Mouse (Mus musculus) erythroblast, embryonic 14.5 days (primary cell): ENCODE results near the gene Cpeb2. TPM values are rescaled to one million over a fixed set of nuclear protein-coding genes. Genes with fewer than 3 reads are reported as not detected.

ENCODE experiments used
- H3K27me3 ChIP-seq: 2 replicates; pipeline ENCODE4 v1.6.1; 2012; ENCODE audit warnings: inconsistent platforms; ENCODE audit not compliant: control insufficient read depth
- H3K36me3 ChIP-seq: 2 replicates; pipeline ENCODE4 v1.6.1; 2012; ENCODE audit warnings: mild to moderate bottlenecking, inconsistent platforms; ENCODE audit not compliant: control insufficient read depth
- H3K4me1 ChIP-seq: 2 replicates; pipeline ENCODE4 v1.6.1; 2012; ENCODE audit warnings: inconsistent platforms; ENCODE audit not compliant: control insufficient read depth
- H3K4me3 ChIP-seq: replicated peaks from 2 replicates; pipeline ENCODE3; 2012; ENCODE audit warnings: moderate library complexity, mild to moderate bottlenecking, inconsistent platforms
- H3K9me3 ChIP-seq: 2 replicates; pipeline ENCODE4 v1.6.1; 2012; ENCODE audit warnings: low read length, inconsistent platforms, mixed read lengths; ENCODE audit not compliant: control insufficient read depth
- GATA1 ChIP-seq: IDR thresholded peaks from 2 replicates; pipeline ENCODE4 v1.6.1; 2012; ENCODE audit warnings: low read length, inconsistent platforms, mixed read lengths
- TAL1 ChIP-seq: IDR thresholded peaks from 3 replicates; pipeline ENCODE4 v1.6.1; 2012; ENCODE audit warnings: low read length, inconsistent platforms, mixed read lengths
- polyA plus RNA-seq: library from polyadenylated mRNA; stranded (reverse); fragments of >175 nt; gene quantifications from 2 replicates; pipeline ENCODE4 v1.2.3, GENCODE M21; 2012

Cpeb2 gene
- polyA plus RNA-seq, 1 experiment = 0.07 TPM

DNA sequence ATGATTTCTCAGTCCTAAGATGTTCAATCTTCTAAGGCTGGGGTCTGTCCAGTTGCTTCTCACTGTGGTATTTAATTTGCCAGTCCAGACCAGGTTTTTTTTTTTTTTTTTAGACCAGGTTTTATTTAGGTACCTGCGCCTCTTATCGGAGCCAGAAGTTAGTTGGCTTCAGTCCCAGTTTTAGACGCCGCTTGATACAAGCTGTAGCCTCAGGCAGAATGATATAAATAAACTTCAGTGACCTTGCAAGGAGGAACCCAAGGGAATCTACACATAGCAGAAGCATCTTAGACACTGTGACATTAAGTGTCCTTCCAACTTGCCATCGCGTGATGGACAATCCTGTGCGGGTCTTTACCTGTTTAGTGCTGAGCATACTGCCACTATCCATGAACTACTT lies 64.5 kb downstream of the Cpeb2 start:
- no peak for TF ChIP-seq TAL1
- TF ChIP-seq GATA1 = no peak
- no peaks in the 10 kb centered on the region for H3K4me1 ChIP-seq
- no peaks in the 10 kb centered on the region for H3K27me3 ChIP-seq
- H3K36me3 ChIP-seq = no peaks in the 10 kb centered on the region
- no peaks in the 10 kb centered on the region for H3K9me3 ChIP-seq
- no peak overlapping the region for H3K4me3 ChIP-seq

DNA sequence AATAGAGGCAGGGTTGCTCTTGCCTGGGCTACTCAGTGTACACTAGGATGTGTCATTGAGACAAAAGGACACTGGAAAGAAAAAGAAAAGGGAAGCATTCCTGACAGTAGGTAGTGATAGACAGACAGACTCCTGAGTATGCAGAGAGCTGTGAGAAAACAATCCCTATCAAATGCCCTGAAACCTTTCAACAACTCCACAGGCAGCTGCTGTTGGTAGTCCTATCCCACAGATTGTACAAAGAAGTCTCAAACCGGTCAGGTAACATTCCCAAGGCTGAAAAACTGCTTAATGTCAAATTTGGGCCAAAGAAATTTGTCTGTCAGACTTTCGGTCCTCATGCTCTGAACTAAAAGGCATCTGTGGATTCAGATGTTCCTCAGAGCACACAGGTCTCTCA lies 66.0 kb downstream of the Cpeb2 start:
- TF ChIP-seq TAL1 = no peak
- TF ChIP-seq GATA1 = no peak
- Histone ChIP-seq H3K4me1 (no peaks in the 10 kb centered on the region), H3K27me3 (no peaks in the 10 kb centered on the region), H3K36me3 (no peaks in the 10 kb centered on the region), H3K4me3 (no peak overlapping the region), H3K9me3 (no peaks in the 10 kb centered on the region)

DNA sequence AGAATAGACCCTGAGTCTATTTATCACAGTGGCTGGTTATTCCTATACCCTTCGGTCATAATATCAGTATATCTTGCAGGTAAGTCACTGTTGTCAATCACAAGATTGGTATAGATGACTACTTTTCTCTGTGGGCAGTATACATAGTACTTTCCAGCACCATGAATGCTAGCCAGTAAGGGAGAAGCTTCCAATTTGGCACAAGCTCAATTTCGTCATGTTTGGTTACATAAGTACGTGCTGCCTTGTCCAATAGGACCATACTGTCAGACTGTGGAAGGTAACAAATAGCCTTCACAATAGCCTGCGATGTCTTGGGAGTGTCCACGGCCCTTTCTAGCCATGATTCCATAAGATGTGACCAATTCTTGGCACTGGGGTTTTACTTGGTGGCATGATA lies 67.1 kb downstream of the Cpeb2 start:
- TF ChIP-seq GATA1 (no peak), TAL1 (no peak)
- H3K36me3 ChIP-seq = no peaks in the 10 kb centered on the region

GRCm38 (mm10) chr5:43300979-43301378 lies 68.0 kb downstream of the Cpeb2 start:
- Histone ChIP-seq H3K27me3 (no peaks in the 10 kb centered on the region), H3K4me3 (no peak overlapping the region), H3K4me1 (no peaks in the 10 kb centered on the region), H3K9me3 (no peaks in the 10 kb centered on the region), H3K36me3 (no peaks in the 10 kb centered on the region)
- TF ChIP-seq TAL1 = no peak
- no peak for TF ChIP-seq GATA1

More for the DNA sequence above, 67.1 kb downstream of the Cpeb2 start:
- H3K27me3 ChIP-seq = no peaks in the 10 kb centered on the region
- no peaks in the 10 kb centered on the region for H3K9me3 ChIP-seq
- H3K4me3 ChIP-seq = no peak overlapping the region
- no peaks in the 10 kb centered on the region for H3K4me1 ChIP-seq

DNA sequence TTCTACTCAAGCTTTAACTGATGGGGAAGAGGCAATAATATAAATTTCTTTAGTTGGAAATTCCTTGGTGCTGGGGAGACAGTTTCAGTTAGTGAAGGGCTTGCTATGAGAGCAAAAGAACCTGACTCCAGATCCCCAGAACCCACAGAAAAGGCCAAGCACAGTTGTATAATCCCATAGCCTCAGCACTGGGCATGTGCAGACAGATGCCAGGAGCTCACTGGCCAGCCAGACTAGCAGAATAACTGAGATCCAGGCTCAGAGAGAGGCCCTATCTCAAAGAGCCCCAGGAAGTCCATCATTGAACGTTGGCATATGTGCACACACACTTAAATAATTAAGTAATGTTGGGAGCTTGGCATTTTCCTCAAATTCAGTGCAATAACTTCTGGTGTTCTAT lies 70.5 kb downstream of the Cpeb2 start:
- no peaks in the 10 kb centered on the region for H3K4me1 ChIP-seq
- no peaks in the 10 kb centered on the region for H3K36me3 ChIP-seq
- H3K9me3 ChIP-seq = no peaks in the 10 kb centered on the region
- H3K27me3 ChIP-seq = no peaks in the 10 kb centered on the region
- TF ChIP-seq TAL1 = no peak
- no peak for TF ChIP-seq GATA1
- no peak overlapping the region for H3K4me3 ChIP-seq

DNA sequence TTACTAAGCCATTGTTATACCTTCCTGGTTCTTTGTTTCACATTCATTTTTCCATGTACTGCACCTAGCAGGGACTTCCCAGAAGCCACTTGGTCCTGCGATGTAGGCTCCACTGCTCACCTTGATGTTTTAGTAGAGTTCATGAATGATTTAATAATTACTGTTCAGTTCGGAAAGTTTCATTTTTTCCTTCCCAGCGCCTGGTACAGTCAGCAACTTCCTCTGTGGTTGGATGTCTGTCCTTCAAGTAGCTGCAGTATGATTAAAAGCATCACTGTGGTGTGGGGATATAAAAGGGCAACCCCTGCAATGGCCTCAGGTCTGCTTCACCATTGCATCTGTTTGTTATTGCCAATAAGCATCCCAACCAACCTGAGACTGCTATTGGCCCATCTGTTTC lies 72.5 kb downstream of the Cpeb2 start:
- no peaks in the 10 kb centered on the region for H3K9me3 ChIP-seq
- TF ChIP-seq GATA1 (no peak), TAL1 (no peak)
- H3K36me3 ChIP-seq = no peaks in the 10 kb centered on the region
- H3K4me1 ChIP-seq = no peaks in the 10 kb centered on the region
- no peak overlapping the region for H3K4me3 ChIP-seq
- no peaks in the 10 kb centered on the region for H3K27me3 ChIP-seq

DNA sequence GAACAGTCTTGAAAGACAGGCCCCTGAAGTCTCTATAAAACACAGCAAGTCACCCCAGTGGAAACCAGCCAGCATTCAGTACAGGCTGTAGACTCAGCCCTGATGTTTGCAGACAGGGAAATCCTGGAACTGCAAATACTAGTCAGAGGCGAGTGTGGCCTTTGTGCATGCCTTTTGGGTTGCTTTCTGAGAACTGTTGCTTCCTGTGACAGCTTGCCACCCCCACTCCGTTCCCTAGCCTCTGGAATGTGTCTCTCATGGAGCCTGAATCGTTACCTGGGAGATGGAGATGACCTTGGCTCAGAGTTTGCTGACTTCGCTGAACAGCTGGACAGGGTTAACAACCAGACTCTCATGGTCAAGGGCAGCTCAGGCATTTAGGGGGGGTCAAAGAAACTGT lies 77.0 kb downstream of the Cpeb2 start:
- TF ChIP-seq GATA1 (no peak), TAL1 (no peak)
- H3K27me3 ChIP-seq = no peaks in the 10 kb centered on the region
- no peaks in the 10 kb centered on the region for H3K4me1 ChIP-seq
- no peak overlapping the region for H3K4me3 ChIP-seq
- no peaks in the 10 kb centered on the region for H3K9me3 ChIP-seq
- H3K36me3 ChIP-seq = no peaks in the 10 kb centered on the region

- H3K4me1 ChIP-seq = no peaks in the 10 kb centered on the region
- H3K27me3 ChIP-seq = no peaks in the 10 kb centered on the region
- no peak for TF ChIP-seq GATA1
- H3K36me3 ChIP-seq = no peaks in the 10 kb centered on the region
- no peak overlapping the region for H3K4me3 ChIP-seq
- H3K9me3 ChIP-seq = no peaks in the 10 kb centered on the region
Measured at GRCm38 (mm10) chr5:43324311-43324862, 91.4 kb downstream of the Cpeb2 start.

DNA sequence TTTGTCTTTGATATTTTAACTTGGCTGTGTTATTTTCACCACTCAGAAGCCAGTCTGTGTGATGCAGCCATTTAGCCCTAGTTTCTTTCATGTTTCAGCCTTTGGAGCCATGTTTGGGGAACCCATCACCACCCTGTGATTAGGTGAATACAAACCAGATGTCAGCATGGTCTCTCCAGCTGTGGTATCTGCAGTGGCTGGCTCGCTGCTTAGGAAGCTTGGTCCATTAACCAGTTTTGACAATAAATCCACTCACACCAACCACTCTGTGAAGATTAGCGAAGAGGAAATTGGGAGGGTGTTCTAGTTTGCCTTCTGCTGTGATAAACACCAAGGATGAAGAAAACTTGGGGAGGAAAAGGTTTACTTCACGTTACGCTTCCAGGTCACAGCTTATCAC lies 92.6 kb downstream of the Cpeb2 start:
- Histone ChIP-seq H3K4me1 (no peaks in the 10 kb centered on the region), H3K36me3 (no peaks in the 10 kb centered on the region), H3K4me3 (no peak overlapping the region), H3K27me3 (no peaks in the 10 kb centered on the region), H3K9me3 (no peaks in the 10 kb centered on the region)
- TF ChIP-seq TAL1 (no peak), GATA1 (no peak)

DNA sequence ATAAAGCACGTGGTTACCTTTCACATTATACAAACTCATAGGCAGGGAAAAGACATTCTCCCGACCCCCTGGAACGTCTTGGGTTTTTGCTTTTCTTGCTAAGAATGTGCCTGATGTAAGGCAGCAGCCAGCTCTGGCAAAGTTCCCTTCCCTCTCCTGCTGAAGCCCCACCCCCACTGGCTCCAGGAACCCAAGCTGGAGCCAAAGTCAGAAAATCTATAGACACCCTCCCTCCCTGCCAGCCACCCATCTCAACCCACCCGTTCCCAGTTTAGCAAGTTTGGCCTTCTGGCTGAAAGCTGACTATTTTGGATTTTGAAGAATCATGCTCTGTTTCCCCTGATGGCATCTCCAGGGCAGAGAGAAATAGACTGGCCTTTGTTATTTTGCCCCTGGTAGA lies 95.6 kb downstream of the Cpeb2 start:
- H3K36me3 ChIP-seq = no peaks in the 10 kb centered on the region
- no peaks in the 10 kb centered on the region for H3K9me3 ChIP-seq
- H3K4me3 ChIP-seq = no peak overlapping the region
- H3K4me1 ChIP-seq = no peaks in the 10 kb centered on the region
- H3K27me3 ChIP-seq = no peaks in the 10 kb centered on the region
- no peak for TF ChIP-seq TAL1
- no peak for TF ChIP-seq GATA1
